Comparison of ENCODE assay signal across 10 mouse cellular contexts in the genomic region with DNA sequence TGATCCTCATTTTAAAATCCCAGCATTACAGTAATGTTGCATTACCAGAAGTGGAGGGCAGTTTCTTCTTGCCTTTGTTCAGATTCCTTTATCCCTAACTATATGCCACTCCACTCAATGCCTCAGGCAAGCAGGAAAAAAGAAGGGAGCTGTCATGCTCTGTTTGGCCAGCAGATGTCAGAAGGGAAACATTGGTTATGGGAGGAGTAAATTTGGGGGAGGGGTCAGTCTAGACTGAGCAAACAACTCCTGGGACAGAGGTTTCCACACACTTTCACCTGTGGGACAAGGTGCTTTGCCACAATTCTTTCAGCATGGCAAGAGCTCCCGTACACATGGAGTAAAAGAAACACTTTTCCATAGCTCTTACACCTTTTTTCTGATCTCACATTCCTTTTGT. TPM values are rescaled to one million over a fixed set of nuclear protein-coding genes. Genes with fewer than 3 reads are reported as not detected.
DNase-seq lines count a peak whose midpoint lies in the region; ATAC-seq and TF ChIP-seq lines count a peak whose summit lies in the region.
"Had no signal": no experiment of that assay in that cellular context is flagged by ENCODE, and none has a peak within 500 bp of the region (broad histone marks: within the 10 kb centered on the region; RNA-seq: fewer than 3 reads in every experiment).

No protein-coding gene starts in this region.

- H3K36me3 ChIP-seq in hindbrain, embryonic 14.5 days (replicated peaks; ENCODE audit: control insufficient read depth, insufficient read depth), result no peaks in the 10 kb centered on the region
- H3K36me3 ChIP-seq in hindbrain, embryonic 13.5 days, result no peaks in the 10 kb centered on the region
- no peaks in the 10 kb centered on the region for H3K36me3 ChIP-seq in G1E (replicated peaks)
- no peaks in the 10 kb centered on the region for H3K36me3 ChIP-seq in forebrain, embryonic 15.5 days
- H3K36me3 ChIP-seq: limb, embryonic 15.5 days had no signal

- no peaks in the 10 kb centered on the region for H3K9me3 ChIP-seq in hindbrain, embryonic 14.5 days (ENCODE audit: control insufficient read depth, low read length)
- H3K9me3 ChIP-seq in hindbrain, embryonic 13.5 days, result no peaks in the 10 kb centered on the region
- no peaks in the 10 kb centered on the region for H3K9me3 ChIP-seq in G1E (replicated peaks)
- no peaks in the 10 kb centered on the region for H3K9me3 ChIP-seq in forebrain, embryonic 15.5 days
- H3K9me3 ChIP-seq: limb, embryonic 15.5 days had no signal

- no peak overlapping the region for H3K9ac ChIP-seq in hindbrain, embryonic 14.5 days
- H3K9ac ChIP-seq in hindbrain, embryonic 13.5 days, result no peak overlapping the region
- no peak overlapping the region for H3K9ac ChIP-seq in forebrain, embryonic 15.5 days (replicated peaks)
- H3K9ac ChIP-seq: limb, embryonic 15.5 days had no signal

- no peaks in the 10 kb centered on the region for H3K4me1 ChIP-seq in hindbrain, embryonic 14.5 days (replicated peaks; ENCODE audit: control insufficient read depth, insufficient read depth, low read length)
- no peaks in the 10 kb centered on the region for H3K4me1 ChIP-seq in hindbrain, embryonic 13.5 days (replicated peaks)
- no peaks in the 10 kb centered on the region for H3K4me1 ChIP-seq in G1E (ENCODE audit: insufficient read depth, low read depth, low read length)
- no peaks in the 10 kb centered on the region for H3K4me1 ChIP-seq in forebrain, embryonic 15.5 days
- H3K4me1 ChIP-seq: limb, embryonic 15.5 days had no signal

- H3K27ac ChIP-seq in hindbrain, embryonic 14.5 days, result no peak overlapping the region
- no peak overlapping the region for H3K27ac ChIP-seq in hindbrain, embryonic 13.5 days
- H3K27ac ChIP-seq in forebrain, embryonic 15.5 days (replicated peaks), result no peak overlapping the region
- H3K27ac ChIP-seq: limb, embryonic 15.5 days had no signal

- no peak for TF ChIP-seq CTCF in G1E (IDR thresholded peaks at IDR 0.05; ENCODE audit: low read depth, low read length)

- no peak overlapping the region for H3K4me2 ChIP-seq in hindbrain, embryonic 14.5 days (replicated peaks)
- no peak overlapping the region for H3K4me2 ChIP-seq in hindbrain, embryonic 13.5 days
- no peak overlapping the region for H3K4me2 ChIP-seq in forebrain, embryonic 15.5 days (replicated peaks)
- H3K4me2 ChIP-seq: limb, embryonic 15.5 days had no signal

- no peaks in the 10 kb centered on the region for H3K27me3 ChIP-seq in hindbrain, embryonic 14.5 days (ENCODE audit: control insufficient read depth, insufficient read depth, low read length)
- H3K27me3 ChIP-seq in hindbrain, embryonic 13.5 days, result no peaks in the 10 kb centered on the region
- H3K27me3 ChIP-seq in G1E (ENCODE audit: insufficient read depth, low read length), result no peaks in the 10 kb centered on the region
- no peaks in the 10 kb centered on the region for H3K27me3 ChIP-seq in forebrain, embryonic 15.5 days
- H3K27me3 ChIP-seq: limb, embryonic 15.5 days had no signal

- 80% methylated on average over 1 of the region's 1 CpGs for WGBS in hindbrain, embryonic 14.5 days
- WGBS in hindbrain, embryonic 13.5 days, result 74% methylated on average over 1 of the region's 1 CpGs
- 79% methylated on average over 1 of the region's 1 CpGs for WGBS in forebrain, embryonic 15.5 days

- no peak for ATAC-seq in hindbrain, embryonic 14.5 days (ENCODE audit: low FRiP score)
- no peak for ATAC-seq in hindbrain, embryonic 13.5 days (ENCODE audit: low FRiP score)
- peak; percentile 4; the same call in 1 of the 2 replicates for ATAC-seq in G1E (ENCODE audit: extremely low read depth, insufficient number of reproducible peaks, low FRiP score, poor library complexity, severe bottlenecking)
- no peak for ATAC-seq in forebrain, embryonic 15.5 days (replicated peaks)

- H3K4me3 ChIP-seq in hindbrain, embryonic 14.5 days (replicated peaks; ENCODE audit: low read length), result no peak overlapping the region
- H3K4me3 ChIP-seq in hindbrain, embryonic 13.5 days, result no peak overlapping the region
- H3K4me3 ChIP-seq in G1E (ENCODE audit: low read depth, low read length), result no peak overlapping the region
- no peak overlapping the region for H3K4me3 ChIP-seq in forebrain, embryonic 15.5 days
- H3K4me3 ChIP-seq: limb, embryonic 15.5 days had no signal

- DNase-seq in hindbrain, embryonic 14.5 days (ENCODE audit: low spot score), result peak; percentile 30
- DNase-seq in G1E (ENCODE audit: low spot score), result no peak
- DNase-seq in embryo, embryonic 9.5 days (ENCODE audit: extremely low spot score), result peak; percentile 38
- DNase-seq in lung, postnatal 10 days, result peak; percentile 48
- DNase-seq in urinary bladder, adult 2 months (ENCODE audit: low spot score), result no peak
- no peak for DNase-seq in cerebellum, adult 9-10 months

RNA-seq across cellular contexts. Expression of a gene that starts 16.2 kb away (rescaled TPM):
- polyA plus RNA-seq in hindbrain, embryonic 14.5 days (2014; fragmentation: Nextera tagmentation; extraction: Ambion mirVana), result not detected in 2 replicates
- not detected in 2 replicates for polyA plus RNA-seq in hindbrain, embryonic 13.5 days (2015; fragmentation: Nextera tagmentation; extraction: Ambion mirVana)
- total RNA-seq in G1E (2014; fragmentation: Nextera tagmentation), result not detected in 2 replicates
- under 0.01 and 0.05 TPM in 2 replicates for total RNA-seq in G1E (2017)
- not detected in 2 replicates for polyA plus RNA-seq in G1E (2012)
- not detected in 2 replicates for polyA plus RNA-seq in forebrain, embryonic 15.5 days (2015; fragmentation: Nextera tagmentation; extraction: Ambion mirVana)
- not detected in 2 replicates for polyA plus RNA-seq in urinary bladder, adult 2 months (2012; rRNA removed)
- total RNA-seq: heart, postnatal 10 days had no signal
- polyA plus RNA-seq: limb, embryonic 15.5 days had no signal

RNA-seq across cellular contexts. Expression of a gene that starts 27.5 kb away (rescaled TPM):
- polyA plus RNA-seq in hindbrain, embryonic 14.5 days (2014; fragmentation: Nextera tagmentation; extraction: Ambion mirVana), result not detected in 2 replicates
- not detected in 2 replicates for polyA plus RNA-seq in hindbrain, embryonic 13.5 days (2015; fragmentation: Nextera tagmentation; extraction: Ambion mirVana)
- total RNA-seq in G1E (2014; fragmentation: Nextera tagmentation), result not detected in 2 replicates
- total RNA-seq in G1E (2017), result under 0.01 and 0.05 TPM in 2 replicates
- polyA plus RNA-seq in G1E (2012), result not detected in 2 replicates
- not detected in 2 replicates for polyA plus RNA-seq in forebrain, embryonic 15.5 days (2015; fragmentation: Nextera tagmentation; extraction: Ambion mirVana)
- not detected in 2 replicates for polyA plus RNA-seq in urinary bladder, adult 2 months (2012; rRNA removed)
- total RNA-seq: heart, postnatal 10 days had no signal
- polyA plus RNA-seq: limb, embryonic 15.5 days had no signal

RNA-seq across cellular contexts. Expression of a gene that starts 41.0 kb away (rescaled TPM):
- not detected in 2 replicates for polyA plus RNA-seq in hindbrain, embryonic 14.5 days (2014; fragmentation: Nextera tagmentation; extraction: Ambion mirVana)
- polyA plus RNA-seq in hindbrain, embryonic 13.5 days (2015; fragmentation: Nextera tagmentation; extraction: Ambion mirVana), result not detected in 2 replicates
- total RNA-seq in G1E (2014; fragmentation: Nextera tagmentation) (not detected in 2 replicates), G1E (2017) (not detected in 2 replicates)
- not detected in 2 replicates for polyA plus RNA-seq in G1E (2012)
- polyA plus RNA-seq in forebrain, embryonic 15.5 days (2015; fragmentation: Nextera tagmentation; extraction: Ambion mirVana), result not detected in 2 replicates
- polyA plus RNA-seq in urinary bladder, adult 2 months (2012; rRNA removed), result not detected in 2 replicates
- total RNA-seq: heart, postnatal 10 days had no signal
- polyA plus RNA-seq: limb, embryonic 15.5 days had no signal

Comparison
In these comparisons a context has a peak if more than half of its experiments do, and no peak if none do; other contexts are left out.
1. DNase-seq: peak in hindbrain, embryonic 14.5 days (single experiment), embryo, embryonic 9.5 days (single experiment) and lung, postnatal 10 days (single experiment); none in G1E (single experiment), urinary bladder, adult 2 months (single experiment) and cerebellum, adult 9-10 months (single experiment).